Mouse (Mus musculus) MEL-GATA-1-ER (cell line): ENCODE measurements around the gene Golim4.
A peak's percentile ranks its signal among the peaks of the same experiment; 100 is the strongest.
"Not testable (repeated sequence)": the region's sequence is repeated elsewhere in the genome, so short reads cannot be mapped to it uniquely, and the experiment has no call there.

Experiments used
- DNase-seq: peaks from one replicate; pipeline ENCODE4 v3.0.0-alpha.2; 2012; ENCODE audit warnings: low read depth; ENCODE audit errors: extremely low read depth

Gene Golim4

DNA sequence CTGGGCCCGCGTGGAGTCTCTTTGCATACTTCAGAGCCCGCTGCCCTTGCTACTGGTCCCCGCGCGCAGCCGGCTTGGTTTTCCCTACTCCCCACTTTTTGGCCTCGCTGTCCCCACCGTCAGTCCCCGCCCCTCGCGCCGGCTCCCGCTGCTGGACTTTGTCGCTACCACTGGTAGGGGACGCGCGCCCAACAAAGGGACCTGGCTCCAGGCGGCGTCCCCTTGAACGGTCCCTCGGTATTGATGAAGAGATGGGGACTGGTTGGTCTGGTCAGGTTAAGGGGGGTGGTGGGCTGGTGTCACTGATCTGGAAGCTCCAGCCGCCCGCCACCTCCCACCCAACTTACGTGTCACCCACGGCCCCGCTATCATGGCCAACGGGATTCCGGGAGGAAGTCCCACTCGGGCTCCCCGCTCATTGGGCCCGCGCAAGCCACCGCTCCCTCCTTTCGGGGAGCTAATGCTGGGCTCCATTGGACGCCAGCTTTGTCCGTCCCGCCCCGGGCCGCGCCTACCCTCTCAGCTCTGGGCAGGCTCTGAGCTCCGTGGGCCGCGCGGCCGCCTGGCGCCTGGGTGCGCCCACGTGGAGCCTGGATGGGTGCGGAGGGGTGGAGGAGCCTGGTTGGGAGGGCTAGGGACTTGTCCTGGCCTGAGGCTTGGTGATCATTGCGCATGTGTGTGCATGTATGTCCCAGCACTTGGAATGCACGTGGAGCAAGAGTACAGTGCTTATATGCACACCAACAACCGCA, at the start of gene Golim4:
Gene Golim4, minus strand, starts transcription at position 399 of the 752 bp plus-strand sequence.
- DNase-seq: peak; percentile 94

DNA sequence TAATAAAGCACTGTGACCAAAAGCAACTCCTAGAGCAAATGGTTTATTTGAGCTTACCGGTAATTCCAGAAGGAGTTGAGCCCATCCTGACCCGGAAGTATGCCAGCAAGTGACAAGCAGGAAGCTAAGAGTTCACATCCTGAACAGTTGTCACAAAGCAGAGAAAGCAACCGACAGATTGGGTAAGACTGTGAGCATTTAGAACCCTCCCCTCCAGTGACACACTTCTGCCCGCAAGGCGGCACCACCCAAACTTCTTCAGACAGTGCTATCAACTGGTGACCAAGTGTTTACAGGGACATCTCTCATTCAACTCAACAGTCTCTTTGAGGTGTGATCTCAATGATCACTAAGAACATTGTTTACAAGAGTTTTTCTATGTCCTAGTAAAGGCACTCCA, 48.9 kb upstream of the Golim4 start:
- DNase-seq: no peak

DNA sequence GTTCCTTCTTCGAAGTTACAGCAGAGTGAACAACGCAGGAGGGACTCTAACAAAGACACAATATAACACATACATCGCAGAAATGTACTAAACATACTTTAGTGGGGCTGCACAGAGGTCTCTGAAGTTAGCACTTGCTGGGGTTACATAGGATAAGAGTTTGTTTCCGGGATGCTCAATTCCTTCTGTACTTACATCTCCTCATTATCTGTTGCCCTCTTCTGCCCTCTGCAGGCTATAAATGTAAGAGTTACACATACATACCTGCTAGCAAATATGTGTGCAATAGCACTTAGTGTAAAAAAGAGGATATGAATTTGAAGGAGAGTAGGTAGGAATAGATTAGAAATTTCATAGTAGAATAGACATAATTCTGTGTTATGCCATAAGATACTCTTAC, 44.4 kb upstream of the Golim4 start:
- DNase-seq: peak; percentile 68

DNA sequence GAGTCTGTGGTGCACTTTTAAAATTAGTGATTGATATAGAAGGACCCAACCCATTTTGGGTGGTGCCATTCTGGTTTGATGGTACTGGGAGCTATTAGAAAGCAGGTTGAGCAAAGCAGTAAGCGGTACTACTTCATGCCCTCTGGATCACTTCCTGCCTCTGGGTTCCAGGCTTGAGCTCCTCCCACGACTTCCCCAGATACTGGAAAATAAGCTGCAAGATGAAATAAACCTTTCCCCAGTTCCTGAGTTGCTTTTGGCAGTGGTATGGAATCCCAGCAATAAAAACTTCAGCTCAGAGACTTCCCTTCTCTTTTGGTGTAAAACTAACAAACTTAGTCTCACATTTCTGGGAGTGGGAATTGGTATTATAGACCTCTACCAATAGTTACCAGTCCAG, 43.7 kb upstream of the Golim4 start:
- no peak for DNase-seq

DNA sequence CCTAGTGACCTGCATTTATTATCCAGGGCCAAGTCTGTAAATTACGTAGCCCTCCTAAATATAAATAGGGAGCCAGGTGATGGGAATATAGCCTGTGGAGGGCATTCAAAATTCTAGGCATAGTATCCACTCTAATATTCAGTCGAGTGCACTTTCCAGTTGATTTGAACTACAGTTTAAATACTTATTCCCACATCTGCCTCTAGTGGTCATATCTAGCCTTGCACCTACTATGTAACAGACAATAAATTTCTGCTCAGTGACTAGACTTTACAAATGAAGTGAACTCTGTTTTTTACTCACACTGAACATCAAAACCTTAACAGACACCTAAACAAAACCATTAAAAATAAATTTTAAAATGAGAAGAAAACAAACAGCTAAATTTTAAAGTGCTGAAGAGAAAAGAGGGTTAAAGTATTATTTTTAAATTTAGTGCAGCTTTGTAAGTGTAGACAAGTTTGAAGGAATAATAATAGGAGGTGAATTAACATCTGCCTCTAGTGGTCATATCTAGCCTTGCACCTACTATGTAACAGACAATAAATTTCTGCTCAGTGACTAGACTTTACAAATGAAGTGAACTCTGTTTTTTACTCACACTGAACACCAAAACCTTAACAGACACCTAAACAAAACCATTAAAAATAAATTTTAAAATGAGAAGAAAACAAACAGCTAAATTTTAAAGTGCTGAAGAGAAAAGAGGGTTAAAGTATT, 24.4 kb upstream of the Golim4 start:
- peak; percentile 19 for DNase-seq

DNA sequence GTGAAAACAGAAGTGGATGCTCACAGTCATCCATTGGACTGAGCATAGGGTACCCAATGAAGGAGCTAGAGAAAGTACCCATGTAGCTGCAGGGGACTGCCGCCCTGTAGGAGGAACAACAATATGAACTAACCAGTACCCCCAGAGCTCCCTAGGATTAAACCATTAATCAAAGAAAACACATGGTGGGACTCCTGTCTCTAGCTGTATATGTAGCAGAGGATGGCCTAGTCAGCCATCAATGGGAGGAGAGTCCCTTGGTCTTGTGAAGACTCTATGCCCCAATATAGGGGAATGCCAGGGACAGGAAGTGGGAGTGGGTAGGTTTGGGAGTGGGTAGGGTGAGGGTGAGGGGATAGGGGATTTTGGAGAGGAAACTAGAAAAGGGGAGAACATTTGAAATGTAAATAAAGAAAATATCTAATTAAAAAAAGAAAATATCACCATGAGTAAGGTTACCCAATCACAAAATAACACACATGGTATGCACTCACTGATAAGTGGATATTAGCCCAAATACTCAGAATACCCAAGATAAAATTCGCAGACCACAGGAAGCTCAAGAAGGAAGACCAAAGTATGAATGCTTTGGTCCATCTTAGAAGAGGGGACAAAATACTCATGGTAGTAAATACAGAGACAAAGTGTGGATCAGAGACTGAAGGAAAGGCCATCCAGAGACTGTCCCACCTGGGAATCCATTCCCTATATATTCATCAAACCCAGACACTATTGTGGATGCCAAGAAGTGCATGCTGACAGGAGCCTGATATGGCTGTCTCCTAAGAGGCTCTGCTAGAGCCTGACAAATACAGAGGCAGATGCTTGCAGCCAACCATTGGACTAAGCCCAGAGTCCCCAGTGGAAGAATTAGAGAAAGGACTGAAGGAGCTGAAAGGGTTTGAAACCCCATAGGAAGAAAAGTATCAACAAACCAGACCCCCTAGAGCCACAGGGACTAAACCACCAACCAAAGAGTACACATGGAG, 6.3 kb upstream of the Golim4 start:
- DNase-seq: not testable (repeated sequence)

DNA sequence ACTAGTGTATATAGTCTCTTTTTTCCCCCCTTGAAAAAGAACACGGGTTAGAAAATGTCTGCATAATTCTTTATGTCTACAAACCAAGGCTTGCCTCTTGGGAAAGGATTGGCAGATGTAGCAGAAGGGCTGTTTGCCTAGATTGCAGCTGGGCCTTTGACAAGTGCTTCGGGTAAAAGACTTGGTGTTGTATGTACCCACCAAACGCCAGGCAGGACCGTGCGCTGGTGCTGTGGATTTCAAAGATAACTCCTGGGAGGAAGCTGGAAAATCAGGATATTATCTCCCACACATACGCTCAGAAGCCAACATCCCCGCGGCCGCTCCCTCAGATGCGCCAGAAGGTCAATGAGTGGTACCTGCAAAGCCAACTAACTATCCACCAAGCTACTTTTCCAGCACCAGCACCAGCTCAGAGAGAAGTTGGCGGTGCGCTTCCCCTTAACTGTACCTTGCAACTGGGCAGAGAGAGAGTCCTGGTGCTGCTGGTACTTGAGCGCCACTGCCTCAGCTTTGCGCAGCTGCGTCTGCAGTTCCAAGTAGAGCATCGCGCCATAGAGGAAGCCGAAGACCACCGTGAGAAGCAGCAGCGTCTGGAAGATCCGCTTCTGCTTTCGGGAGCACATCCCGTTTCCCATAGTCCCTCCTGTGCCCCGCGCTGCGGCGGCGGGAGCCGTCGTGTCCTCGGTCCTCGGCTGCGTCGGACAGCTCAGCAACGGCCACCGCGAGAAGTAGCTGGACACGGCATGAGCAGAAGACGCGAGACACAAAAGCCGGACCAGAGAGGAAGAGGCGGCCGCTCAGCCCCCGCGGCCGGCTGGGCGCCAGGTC, 873 bp downstream of the Golim4 start:
- peak; percentile 74 for DNase-seq

DNA sequence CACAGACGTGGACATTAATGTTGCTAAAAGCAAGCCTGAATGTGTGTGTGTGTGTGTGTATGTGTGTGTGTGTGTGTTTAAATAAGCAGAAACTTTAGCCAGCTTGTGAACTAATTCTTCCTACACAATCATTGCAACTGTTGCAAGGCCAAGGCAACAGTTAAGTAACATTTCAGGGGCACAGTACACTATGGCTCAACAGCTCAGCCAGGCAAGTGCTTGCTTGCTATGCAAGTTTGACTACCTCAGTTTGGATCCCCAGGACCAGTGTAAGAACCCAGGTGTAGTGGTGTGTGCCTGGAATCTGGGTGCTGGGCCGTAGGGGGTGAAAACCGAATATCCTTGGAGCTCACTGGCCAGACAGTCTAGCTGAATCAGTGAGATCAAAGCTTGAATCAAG, 2.6 kb downstream of the Golim4 start:
- no peak for DNase-seq

DNA sequence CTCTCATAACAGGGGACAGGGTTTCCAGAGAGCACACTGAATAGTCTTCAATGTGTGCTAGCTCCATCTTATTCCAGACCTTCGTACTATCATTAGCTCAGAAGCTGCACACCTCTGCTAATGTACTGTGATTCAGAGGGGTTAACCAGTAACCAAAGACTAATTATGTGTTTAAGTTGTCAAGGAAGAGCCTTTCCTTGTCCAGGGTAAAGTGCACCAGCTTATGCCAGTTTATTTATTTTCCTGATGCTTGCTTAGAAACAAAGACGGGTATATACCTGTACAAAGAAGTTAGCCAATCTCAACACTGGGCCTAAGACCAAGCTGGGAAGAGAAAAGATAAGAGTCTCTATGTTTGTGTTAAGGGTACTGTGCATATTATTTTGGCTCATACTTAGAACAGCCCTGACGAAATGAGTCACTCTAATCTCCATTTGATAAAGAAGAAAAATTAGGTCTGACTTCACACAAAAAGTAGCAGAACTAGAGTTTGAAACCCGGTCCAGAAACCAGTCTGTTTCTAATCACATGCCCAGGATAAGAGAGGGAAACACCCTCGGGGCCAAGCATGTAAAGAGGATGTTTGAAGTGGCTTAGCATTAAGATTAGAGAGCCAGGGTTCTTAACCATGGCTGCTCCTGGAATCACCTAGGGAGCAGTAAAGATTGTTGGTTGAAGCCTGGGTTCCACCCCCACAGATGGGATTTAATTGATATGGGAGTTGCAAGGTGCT, 4.3 kb downstream of the Golim4 start:
- DNase-seq: no peak

DNA sequence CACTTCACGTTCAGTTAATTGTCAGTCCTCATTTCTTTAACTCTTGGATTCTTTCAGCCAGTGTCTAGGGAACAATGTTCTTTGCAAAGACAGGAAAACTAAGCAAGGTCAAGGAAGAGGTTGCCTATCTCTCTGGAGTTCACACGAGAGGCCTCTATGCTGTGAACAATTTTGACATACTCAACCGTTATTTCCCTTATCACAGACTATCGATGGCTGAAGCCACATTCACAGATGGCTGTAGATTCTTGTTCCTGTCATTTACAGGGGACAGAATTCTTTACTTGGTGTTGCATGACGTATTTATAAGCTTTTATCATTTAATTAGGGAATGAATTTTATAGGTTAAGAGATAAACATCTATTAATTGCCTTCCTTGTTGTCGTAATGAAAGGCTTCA, 5.9 kb downstream of the Golim4 start:
- no peak for DNase-seq

DNA sequence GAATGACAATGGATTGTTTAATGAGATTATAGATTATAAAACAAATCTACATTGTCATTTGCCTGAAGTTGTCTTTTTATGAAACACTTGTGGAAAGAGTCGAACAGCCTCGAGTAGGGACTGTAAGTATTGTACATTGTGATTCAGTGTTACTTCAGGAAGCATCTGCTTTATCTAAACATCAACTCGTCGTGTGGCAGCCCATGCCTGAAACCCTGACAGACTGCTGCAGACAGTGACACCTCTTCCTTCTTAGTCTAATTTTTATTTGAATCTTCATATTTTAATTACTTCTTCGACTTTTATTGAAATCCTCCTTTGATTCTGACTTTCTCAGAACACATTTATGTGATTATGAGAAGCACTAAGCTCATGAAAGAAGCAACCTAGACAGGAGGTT, 7.4 kb downstream of the Golim4 start:
- DNase-seq: peak; percentile 39

DNA sequence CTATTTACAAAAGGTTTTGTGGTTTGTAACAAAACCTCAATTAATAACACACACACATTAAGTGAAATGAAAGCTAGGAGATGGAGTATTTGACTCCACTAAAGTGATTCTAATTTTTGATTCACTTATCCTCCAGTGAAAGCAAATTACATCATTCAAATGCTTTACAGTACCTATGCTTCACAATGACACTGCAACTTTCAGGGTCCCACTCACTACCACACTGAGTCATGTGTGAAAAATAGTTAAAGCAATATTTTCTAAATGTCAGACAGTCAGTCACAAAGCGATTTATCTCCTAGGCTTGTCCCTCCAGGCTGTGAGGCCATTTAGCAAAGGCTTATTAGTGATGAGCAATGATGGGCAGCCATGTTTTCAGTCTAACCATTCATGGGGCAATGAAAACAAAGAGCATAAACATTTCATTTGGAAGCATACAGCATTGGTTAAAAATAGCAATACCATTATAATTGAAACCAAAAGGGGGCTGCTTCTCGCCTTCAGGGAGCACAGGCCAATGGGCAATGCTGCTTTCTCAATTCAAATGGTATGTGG, 8.1 kb downstream of the Golim4 start:
- DNase-seq: no peak

DNA sequence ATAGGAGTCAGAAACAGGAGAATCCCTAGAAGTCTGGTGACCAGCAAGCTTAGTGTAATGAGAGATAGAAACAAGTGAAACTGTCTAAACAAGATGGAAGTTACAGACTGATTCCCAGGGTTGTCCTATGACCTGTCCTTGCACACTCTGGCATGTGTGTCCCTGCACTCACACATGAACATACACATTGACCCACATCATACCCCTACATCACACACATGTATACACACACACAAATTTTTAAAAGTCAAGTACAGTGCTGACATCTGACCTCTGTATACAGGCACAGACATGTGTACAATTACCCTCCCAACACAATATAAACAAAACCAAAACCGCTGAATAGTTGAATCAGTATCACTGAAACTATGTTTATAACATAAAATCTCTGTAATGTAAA, 8.7 kb downstream of the Golim4 start:
- no peak for DNase-seq

DNA sequence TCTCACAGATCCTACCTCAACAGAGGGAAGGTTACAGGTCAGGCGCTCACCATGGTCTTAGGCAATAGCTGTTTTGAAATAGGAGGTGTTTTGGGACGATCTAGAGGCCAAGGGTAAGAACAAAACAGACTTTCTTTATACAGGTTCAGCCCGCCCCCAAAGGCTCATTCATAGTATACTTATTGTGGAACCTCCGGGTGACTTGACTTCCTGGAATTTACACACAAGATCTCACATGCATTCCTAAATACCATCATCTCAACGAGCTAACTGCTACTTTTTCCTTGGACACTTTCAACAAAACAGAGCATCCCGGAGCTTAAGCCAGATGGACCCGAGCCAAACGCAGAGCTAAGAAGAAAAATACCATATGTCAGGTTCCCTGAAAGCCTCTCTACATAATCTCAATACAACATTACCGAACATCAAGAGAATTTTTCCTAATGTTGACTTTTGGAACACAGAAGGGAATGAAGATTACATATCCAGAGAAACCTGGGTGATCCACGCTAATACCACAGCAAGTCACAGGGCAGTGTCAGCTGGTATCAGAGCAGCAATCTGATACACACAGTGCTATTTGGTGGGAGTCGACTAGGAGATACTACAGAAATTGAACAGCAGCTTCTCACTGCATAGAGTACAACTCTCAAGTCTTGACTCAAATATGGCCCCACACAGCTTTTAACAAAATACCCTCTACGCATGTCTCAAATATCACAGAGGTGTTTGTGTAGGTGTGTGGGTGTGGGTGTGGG, 14.3 kb downstream of the Golim4 start:
- DNase-seq: no peak

DNA sequence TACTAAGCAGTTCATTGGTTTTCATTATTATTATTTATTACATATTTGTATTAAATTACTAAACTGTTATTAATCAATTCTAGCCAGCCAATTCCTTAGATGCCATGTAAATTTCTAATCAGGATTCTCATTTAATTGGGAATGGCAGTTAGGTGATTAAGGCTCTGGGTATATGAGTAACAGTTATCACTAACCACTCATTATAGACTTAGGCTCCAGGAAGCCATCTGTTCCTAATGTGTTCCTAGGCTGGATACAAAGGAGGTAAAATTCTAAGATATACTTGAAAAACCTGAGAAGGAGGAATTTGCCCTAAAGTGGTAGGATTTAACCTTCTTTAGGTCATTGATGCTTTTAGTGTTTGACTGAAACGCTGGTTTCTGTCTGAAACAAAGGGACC, 14.9 kb downstream of the Golim4 start:
- no peak for DNase-seq

DNA sequence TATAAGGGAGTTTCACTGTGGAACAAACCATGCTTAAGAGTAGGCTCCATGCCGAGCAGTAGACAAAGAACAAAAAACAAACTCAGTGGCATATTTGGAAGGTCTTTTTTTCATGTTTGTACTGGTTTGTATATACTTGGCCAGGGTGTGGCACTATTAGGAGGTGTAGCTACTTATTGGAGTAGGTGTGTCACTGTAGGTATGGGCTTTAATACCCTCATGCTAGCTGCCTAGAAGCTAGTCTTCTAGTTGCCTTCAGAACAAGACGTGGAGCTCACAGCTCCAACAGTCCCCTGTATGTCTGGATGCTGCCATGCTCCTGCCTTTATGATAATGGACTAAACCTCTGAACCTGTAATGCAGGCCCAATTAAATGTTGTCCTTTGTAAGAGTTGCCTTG, 20.6 kb downstream of the Golim4 start:
- no peak for DNase-seq

DNA sequence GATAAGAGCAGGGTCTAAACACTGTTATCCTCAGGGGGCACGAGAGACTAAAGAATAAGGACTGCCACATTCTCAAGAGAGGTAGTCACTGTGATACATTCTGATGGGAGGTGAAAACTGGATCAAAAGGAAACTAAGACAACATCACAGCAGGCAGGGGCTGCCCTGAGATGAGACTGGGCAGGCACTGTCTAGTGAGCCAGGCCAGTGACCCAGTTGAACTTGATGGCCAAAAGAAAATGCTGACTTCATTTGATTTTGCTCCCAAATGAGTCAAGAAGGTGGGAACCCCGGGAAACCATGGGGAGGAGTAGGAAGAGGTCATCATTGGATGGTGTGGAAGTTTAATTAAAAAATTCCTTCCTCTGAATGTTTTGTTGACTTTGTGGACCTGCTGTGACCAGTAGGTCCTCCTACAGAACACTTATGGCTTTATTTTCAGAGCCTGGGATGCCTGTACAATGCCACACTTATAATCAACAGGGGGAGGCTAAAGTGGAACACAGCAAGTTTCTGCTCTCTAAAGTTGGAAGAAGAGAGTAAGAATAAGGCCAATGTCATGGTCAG, 26.0 kb downstream of the Golim4 start:
- no peak for DNase-seq

DNA sequence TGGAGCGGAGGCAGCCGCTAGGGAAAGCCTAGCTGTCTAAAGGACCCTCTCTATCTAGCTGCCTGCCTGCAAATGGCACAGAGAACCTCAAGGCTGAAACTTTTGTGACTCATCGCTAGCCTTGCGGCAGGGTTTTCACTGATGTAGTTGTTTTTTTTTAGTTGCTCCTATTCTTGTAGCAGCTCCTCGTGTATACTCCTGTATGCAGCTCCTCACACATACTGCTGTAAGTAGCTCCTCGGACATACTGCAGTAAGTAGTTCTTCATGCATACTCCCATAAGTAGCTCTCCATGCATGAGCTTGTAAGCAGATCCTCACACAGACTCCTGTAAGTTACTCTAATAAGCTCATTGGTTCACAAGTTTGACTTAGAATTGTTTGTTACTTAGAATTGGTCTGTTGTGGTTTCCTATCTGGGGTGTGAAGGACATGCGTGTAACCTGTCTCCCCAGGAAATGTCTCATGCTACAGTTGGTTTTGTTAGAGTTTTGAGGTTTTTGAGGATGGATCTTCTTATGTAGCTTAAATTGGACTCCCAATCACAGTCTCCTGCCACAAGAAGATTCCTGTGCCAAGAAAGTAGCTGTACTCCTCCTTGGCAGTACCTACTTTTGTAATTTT, 26.7 kb downstream of the Golim4 start:
- DNase-seq: no peak
